Mouse (Mus musculus): ENCODE results near the gene Nol7.

Gene Nol7

GRCm38 (mm10) chr13:43428436-43428835 lies 30.2 kb downstream of the Nol7 start:
- DNase-seq (ENCODE audit: extremely low read depth, low read depth) = no peak

- no peak for DNase-seq (ENCODE audit: extremely low read depth, low read depth)
Observed at GRCm38 (mm10) chr13:43433395-43433794, 35.2 kb downstream of the Nol7 start.

- no peak for DNase-seq (ENCODE audit: extremely low read depth, low read depth)
Observed at GRCm38 (mm10) chr13:43440376-43440775, 42.2 kb downstream of the Nol7 start.

GRCm38 (mm10) chr13:43442551-43442950 lies 44.4 kb downstream of the Nol7 start:
- no peak for DNase-seq (ENCODE audit: extremely low read depth, low read depth)

- no peak for DNase-seq (ENCODE audit: extremely low read depth, low read depth)
Observed at GRCm38 (mm10) chr13:43443706-43444105, 45.5 kb downstream of the Nol7 start.

GRCm38 (mm10) chr13:43444717-43445116 lies 46.5 kb downstream of the Nol7 start:
- no peak for DNase-seq (ENCODE audit: extremely low read depth, low read depth)

- DNase-seq (ENCODE audit: extremely low read depth, low read depth) = no peak
Observed at GRCm38 (mm10) chr13:43445754-43446153, 47.6 kb downstream of the Nol7 start.

GRCm38 (mm10) chr13:43447721-43448120 lies 49.5 kb downstream of the Nol7 start:
- DNase-seq (ENCODE audit: extremely low read depth, low read depth) = no peak

GRCm38 (mm10) chr13:43450686-43451085 lies 52.5 kb downstream of the Nol7 start:
- DNase-seq (ENCODE audit: extremely low read depth, low read depth) = no peak

GRCm38 (mm10) chr13:43452177-43452576 lies 54.0 kb downstream of the Nol7 start:
- no peak for DNase-seq (ENCODE audit: extremely low read depth, low read depth)

GRCm38 (mm10) chr13:43452843-43453605 lies 54.8 kb downstream of the Nol7 start:
- DNase-seq (ENCODE audit: extremely low read depth, low read depth) = no peak

GRCm38 (mm10) chr13:43454431-43454830 lies 56.2 kb downstream of the Nol7 start:
- no peak for DNase-seq (ENCODE audit: extremely low read depth, low read depth)
